Mouse (Mus musculus) monocyte, adult 59 days (primary cell): ENCODE measurements around the gene Ifna5. TPM values are rescaled to one million over a fixed set of nuclear protein-coding genes. Genes with fewer than 3 reads are reported as not detected.

ENCODE experiments used
- total RNA-seq, 2 experiments: library from RNA; stranded (reverse); gene quantifications; one replicate each; pipeline ENCODE4 v1.2.4; 2023

Gene Ifna5
- not detected for total RNA-seq

DNA sequence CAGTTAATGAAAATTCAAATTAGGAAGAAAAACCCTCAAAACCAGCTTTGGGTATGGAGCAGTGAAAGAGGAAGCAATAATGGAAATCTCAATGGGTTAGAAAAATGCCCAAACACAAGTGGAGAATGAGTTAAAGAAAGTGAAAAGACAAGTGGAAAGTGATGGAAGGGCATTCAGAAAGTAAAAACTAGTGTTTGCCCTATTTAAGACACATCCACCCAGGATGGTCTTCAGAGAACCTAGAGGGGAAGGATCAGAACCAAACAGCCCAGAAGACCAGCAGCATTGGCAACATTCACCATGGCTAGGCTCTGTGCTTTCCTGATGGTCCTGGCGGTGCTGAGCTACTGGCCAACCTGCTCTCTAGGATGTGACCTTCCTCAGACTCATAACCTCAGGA lies at the start of gene Ifna5:
Gene Ifna5, plus strand, starts transcription at position 301 of the 400 bp plus-strand sequence.

DNA sequence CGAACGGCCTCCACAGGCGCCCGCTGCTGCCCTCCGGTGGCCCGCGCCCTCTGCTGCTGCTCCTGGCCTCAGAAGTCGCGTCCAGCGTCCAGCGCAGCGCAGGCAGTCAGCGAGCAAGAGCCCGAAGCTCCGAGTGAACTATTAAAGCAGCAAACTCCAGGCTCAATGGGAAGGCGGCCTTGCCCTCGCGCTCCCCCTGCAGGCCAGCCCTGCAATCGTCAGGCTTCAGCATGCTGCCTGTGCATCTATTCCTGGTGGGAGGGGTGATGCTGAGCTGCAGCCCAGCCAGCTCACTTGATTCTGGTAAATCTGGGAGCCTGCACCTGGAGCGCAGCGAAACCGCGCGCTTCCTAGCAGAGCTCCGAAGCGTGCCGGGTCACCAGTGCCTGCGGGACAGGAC lies 46.9 kb upstream of the Ifna5 start, which contains the start of gene Gm13277:
Gene Gm13277, plus strand, starts transcription at position 231 of the 400 bp plus-strand sequence.

DNA sequence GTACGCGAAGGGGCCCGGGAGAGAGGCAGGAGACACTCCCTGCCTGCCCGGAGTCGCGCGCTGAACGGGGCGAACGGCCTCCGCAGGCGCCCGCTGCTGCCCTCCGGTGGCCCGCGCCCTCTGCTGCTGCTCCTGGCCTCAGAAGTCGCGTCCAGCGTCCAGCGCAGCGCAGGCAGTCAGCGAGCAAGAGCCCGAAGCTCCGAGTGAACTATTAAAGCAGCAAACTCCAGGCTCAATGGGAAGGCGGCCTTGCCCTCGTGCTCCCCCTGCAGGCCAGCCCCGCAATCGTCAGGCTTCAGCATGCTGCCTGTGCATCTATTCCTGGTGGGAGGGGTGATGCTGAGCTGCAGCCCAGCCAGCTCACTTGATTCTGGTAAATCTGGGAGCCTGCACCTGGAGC lies 44.1 kb upstream of the Ifna5 start, which contains the start of gene Gm13278:
Gene Gm13278, plus strand, starts transcription at position 301 of the 400 bp plus-strand sequence.

DNA sequence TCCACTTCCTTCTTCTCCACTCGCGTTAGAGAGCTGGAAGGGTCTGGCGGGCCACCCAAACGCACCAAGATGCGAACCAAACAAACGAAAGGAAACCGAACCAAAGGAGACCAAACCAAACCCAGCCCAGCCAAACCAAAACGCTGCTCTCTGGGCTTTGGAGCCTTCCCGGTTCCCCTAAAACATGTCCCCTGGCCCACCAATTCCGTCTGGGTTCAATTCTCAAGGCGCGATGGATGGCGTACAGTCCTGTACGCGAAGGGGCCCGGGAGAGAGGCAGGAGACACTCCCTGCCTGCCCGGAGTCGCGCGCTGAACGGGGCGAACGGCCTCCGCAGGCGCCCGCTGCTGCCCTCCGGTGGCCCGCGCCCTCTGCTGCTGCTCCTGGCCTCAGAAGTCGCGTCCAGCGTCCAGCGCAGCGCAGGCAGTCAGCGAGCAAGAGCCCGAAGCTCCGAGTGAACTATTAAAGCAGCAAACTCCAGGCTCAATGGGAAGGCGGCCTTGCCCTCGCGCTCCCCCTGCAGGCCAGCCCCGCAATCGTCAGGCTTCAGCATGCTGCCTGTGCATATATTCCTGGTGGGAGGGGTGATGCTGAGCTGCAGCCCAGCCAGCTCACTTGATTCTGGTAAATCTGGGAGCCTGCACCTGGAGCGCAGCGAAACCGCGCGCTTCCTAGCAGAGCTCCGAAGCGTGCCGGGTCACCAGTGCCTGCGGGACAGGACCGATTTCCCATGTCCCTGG lies 41.2 kb upstream of the Ifna5 start, which contains the start of gene Gm13275:
Gene Gm13275, plus strand, starts transcription at position 552 of the 740 bp plus-strand sequence.

DNA sequence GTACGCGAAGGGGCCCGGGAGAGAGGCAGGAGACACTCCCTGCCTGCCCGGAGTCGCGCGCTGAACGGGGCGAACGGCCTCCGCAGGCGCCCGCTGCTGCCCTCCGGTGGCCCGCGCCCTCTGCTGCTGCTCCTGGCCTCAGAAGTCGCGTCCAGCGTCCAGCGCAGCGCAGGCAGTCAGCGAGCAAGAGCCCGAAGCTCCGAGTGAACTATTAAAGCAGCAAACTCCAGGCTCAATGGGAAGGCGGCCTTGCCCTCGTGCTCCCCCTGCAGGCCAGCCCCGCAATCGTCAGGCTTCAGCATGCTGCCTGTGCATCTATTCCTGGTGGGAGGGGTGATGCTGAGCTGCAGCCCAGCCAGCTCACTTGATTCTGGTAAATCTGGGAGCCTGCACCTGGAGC lies 38.2 kb upstream of the Ifna5 start, which contains the start of gene Gm13279:
Gene Gm13279, plus strand, starts transcription at position 301 of the 400 bp plus-strand sequence.

DNA sequence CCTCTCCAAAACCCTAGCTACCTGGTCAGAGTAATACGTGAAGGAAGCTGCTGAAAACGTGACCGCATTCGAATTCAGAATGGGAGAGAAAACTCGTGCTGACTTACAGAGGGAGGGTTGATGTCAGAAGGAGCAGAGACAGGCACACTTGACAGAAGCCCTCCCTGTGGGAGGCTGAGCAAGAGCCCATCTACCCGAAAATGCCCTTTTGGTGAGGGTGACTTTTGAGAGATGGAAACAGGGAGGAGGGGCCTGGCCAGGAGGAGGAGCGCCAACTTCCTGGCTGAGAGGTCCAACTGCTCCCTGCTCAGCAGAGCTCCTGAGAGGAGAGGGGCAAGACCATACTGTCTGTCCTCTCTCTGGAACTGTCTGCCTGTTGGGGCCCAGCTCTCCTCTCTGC lies 36.0 kb upstream of the Ifna5 start, which contains the start of gene Gm13285:
Gene Gm13285, plus strand, starts transcription at position 301 of the 400 bp plus-strand sequence.

DNA sequence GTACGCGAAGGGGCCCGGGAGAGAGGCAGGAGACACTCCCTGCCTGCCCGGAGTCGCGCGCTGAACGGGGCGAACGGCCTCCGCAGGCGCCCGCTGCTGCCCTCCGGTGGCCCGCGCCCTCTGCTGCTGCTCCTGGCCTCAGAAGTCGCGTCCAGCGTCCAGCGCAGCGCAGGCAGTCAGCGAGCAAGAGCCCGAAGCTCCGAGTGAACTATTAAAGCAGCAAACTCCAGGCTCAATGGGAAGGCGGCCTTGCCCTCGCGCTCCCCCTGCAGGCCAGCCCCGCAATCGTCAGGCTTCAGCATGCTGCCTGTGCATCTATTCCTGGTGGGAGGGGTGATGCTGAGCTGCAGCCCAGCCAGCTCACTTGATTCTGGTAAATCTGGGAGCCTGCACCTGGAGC lies 32.4 kb upstream of the Ifna5 start, which contains the start of gene Gm13287:
Gene Gm13287, plus strand, starts transcription at position 301 of the 400 bp plus-strand sequence.

DNA sequence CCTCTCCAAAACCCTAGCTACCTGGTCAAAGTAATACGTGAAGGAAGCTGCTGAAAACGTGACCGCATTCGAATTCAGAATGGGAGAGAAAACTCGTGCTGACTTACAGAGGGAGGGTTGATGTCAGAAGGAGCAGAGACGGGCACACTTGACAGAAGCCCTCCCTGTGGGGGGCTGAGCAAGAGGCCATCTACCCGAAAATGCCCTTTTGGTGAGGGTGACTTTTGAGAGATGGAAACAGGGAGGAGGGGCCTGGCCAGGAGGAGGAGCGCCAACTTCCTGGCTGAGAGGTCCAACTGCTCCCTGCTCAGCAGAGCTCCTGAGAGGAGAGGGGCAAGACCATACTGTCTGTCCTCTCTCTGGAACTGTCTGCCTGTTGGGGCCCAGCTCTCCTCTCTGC lies 30.1 kb upstream of the Ifna5 start, which contains the start of gene Gm13288:
Gene Gm13288, plus strand, starts transcription at position 301 of the 400 bp plus-strand sequence.

DNA sequence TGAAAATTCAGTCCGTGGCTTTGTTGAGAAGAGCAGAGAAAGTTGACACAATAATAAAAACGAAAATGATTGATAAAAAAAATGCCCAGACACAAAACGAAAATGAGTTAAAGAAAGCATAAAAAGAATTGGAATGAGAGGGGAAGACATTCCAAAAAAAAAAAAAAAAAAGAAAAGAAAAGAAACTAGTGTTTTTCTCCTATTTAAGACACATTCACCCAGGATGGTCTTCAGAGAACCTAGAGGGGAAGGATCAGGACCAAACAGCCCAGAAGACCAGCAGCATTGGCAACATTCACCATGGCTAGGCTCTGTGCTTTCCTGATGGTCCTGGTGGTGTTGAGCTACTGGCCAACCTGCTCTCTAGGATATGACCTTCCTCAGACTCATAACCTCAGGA lies 19.4 kb upstream of the Ifna5 start, which contains the start of gene Ifna7:
Gene Ifna7, plus strand, starts transcription at position 301 of the 400 bp plus-strand sequence.

DNA sequence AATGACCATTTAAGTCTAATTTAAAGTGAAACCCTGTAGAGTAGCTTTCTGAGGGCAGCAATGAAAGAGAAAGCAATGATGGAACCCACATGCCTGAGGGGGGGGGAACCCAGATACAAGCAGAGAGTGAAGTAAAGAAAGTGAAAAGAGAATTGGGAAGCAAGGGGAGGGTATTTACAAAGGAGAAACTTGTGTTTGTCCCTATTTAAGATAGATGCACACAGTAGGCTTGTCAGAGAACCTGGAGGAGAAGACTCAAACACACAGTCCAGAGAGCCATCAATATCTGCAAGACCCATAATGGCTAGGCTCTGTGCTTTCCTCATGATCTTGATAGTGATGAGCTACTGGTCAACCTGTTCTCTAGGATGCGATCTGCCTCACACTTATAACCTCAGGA lies 15.7 kb upstream of the Ifna5 start, which contains the start of gene Ifna11:
Gene Ifna11, plus strand, starts transcription at position 301 of the 400 bp plus-strand sequence.

DNA sequence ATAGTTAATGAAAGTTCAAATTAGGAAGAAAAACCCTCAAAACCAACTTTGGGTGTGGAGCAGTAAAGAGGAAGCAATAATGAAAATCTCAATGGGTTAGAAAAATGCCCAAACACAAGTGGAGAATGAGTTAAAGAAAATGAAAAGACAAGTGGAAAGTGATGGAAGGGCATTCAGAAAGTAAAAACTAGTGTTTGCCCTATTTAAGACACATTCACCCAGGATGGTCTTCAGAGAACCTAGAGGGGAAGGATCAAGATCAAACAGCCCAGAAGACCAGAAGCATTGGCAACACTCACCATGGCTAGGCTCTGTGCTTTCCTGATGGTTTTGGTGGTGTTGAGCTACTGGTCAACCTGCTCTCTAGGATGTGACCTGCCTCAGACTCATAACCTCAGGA lies 8.2 kb upstream of the Ifna5 start, which contains the start of gene Ifna6:
Gene Ifna6, plus strand, starts transcription at position 301 of the 400 bp plus-strand sequence.

DNA sequence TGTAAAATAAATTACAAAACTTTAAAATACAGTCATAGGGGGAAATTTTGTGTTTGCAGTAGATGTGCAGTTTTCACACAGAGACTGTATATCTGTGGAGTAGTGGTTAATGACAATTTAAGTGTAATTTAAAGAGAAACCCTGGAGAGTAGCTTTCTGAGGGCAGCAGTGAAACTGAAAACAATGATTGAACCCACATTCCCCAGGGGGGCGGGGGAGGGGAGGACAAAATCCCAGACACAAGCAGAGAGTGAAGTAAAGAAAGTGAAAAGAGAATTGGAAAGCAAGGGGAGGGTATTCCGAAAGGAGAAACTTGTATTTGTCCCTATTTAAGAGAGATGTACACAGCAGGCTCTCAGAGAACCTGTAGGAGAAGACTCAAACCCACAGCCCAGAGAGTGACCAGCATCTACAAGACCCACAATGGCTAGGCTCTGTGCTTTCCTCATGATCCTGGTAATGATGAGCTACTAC lies 6.2 kb downstream of the Ifna5 start, which contains the start of gene Ifna4:
Gene Ifna4, plus strand, starts transcription at position 424 of the 474 bp plus-strand sequence.

DNA sequence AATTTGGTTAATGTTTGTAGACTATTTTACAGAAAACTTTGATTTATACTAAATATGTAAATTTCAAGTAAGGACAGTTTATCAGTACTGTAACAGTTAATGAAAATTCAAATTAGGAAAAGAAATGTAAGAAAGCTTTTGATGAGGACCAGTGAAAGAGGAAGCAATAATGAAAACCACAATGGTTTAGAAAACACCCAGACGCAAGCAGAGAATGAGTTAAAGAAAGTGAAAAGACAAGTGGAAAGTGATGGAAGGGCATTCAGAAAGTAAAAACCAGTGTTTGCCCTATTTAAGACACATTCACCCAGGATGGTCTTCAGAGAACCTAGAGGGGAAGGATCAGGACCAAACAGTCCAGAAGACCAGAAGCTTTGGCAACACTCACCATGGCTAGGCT lies 14.4 kb downstream of the Ifna5 start, which contains the start of gene Ifna1:
Gene Ifna1, plus strand, starts transcription at position 390 of the 400 bp plus-strand sequence.

DNA sequence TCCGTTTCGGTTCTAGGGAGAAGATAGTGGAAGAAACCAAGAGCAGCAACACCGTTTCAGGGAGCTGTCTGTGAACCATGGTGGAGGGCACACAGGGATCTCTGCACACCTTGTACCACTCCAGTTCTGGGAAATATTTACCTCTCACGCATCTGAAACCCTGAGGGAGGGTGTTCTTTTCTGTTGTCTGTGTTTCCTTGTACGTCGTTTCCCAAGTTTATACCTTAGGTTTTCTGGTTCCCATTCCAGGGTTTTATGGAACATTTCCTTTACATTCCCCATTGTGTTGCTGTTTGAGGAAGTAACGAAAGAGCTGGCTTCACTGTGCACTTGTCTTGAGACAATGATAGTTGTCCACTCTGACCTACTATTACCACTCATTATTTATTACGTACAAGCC lies 44.8 kb downstream of the Ifna5 start, which contains the start of gene Ifne:
Gene Ifne, minus strand, starts transcription at position 101 of the 400 bp plus-strand sequence.

Other genes with a start within 250 kb of the Ifna5 start
- gene Ifna9, start 243.1 kb upstream of the Ifna5 start, total RNA-seq: not detected
- gene Ifna12, start 232.1 kb upstream of the Ifna5 start, total RNA-seq: not detected
- not detected for gene C87499, start 201.1 kb upstream of the Ifna5 start, total RNA-seq
- gene Ifna13, start 191.1 kb upstream of the Ifna5 start, total RNA-seq: not detected
- gene Ifna16, start 158.6 kb upstream of the Ifna5 start, total RNA-seq: not detected
- not detected for gene Ifna2, start 151.6 kb upstream of the Ifna5 start, total RNA-seq
- gene Ifnab, start 144.2 kb upstream of the Ifna5 start, total RNA-seq: not detected
- gene Gm26566, start 113.7 kb upstream of the Ifna5 start, total RNA-seq: 1 to 10 TPM in 1 of 2 experiments, not detected in 1; 1.6 TPM
- 10 to 100 TPM; 72.7 to 83.4 TPM for gene Klhl9, start 113.1 kb upstream of the Ifna5 start, total RNA-seq
- gene Gm13271, start 80.7 kb upstream of the Ifna5 start, total RNA-seq: not detected
- not detected for gene Gm13283, start 75.4 kb upstream of the Ifna5 start, total RNA-seq
- not detected for gene Gm13290, start 61.7 kb upstream of the Ifna5 start, total RNA-seq
- gene Gm13289, start 58.6 kb upstream of the Ifna5 start, total RNA-seq: not detected
- not detected for gene Gm13272, start 55.7 kb upstream of the Ifna5 start, total RNA-seq
- gene Ifnz, start 53.4 kb upstream of the Ifna5 start, total RNA-seq: not detected
- not detected for gene Gm13276, start 49.8 kb upstream of the Ifna5 start, total RNA-seq
- gene Gm13277, start 46.9 kb upstream of the Ifna5 start, total RNA-seq: not detected
- gene Gm13278, start 44.0 kb upstream of the Ifna5 start, total RNA-seq: not detected
- not detected for gene Gm13275, start 41.0 kb upstream of the Ifna5 start, total RNA-seq
- not detected for gene Gm13279, start 38.1 kb upstream of the Ifna5 start, total RNA-seq
- under 1 TPM; 0.42 to 0.91 TPM for gene Gm13285, start 35.9 kb upstream of the Ifna5 start, total RNA-seq
- gene Gm13287, start 32.3 kb upstream of the Ifna5 start, total RNA-seq: not detected
- gene Gm13288, start 30.0 kb upstream of the Ifna5 start, total RNA-seq: not detected
- not detected for gene Ifna7, start 19.3 kb upstream of the Ifna5 start, total RNA-seq
- gene Ifna11, start 15.6 kb upstream of the Ifna5 start, total RNA-seq: not detected
- not detected for gene Ifna6, start 8.1 kb upstream of the Ifna5 start, total RNA-seq
- gene Ifna4, start 6.3 kb downstream of the Ifna5 start, total RNA-seq: not detected
- gene Ifna1, start 14.6 kb downstream of the Ifna5 start, total RNA-seq: not detected
- not detected for gene Ifne, start 44.7 kb downstream of the Ifna5 start, total RNA-seq